Mouse (Mus musculus): ENCODE measurements around the gene Sgsh.

GRCm38 (mm10) chr11:119314252-119314936 is 40.9 kb downstream of the Sgsh start:
- TF ChIP-seq POLR2A (IDR thresholded peaks at IDR 0.05; ENCODE audit: low read depth, low read length) (no peak), CTCF (IDR thresholded peaks at IDR 0.05; ENCODE audit: extremely low read depth, insufficient read depth, insufficient read length, insufficient replicate concordance) (no peak)

Data from spleen, adult 2 months (tissue).